Mouse (Mus musculus) brain, adult 10 weeks (tissue): ENCODE measurements around the gene Has3. TPM values are rescaled to one million over a fixed set of nuclear protein-coding genes. Genes with fewer than 3 reads are reported as not detected.

Source experiments
- polyA plus RNA-seq: library from polyadenylated mRNA; stranded (reverse); fragments of 350-450 nt; fragmentation: Illumina TruSeq; extraction: RNeasy Lipid Tissue Mini Kit (QIAGEN cat#74804); gene quantifications from one replicate; pipeline ENCODE4 v1.2.3, GENCODE M21; 2015; ENCODE audit warnings: low read depth, low replicate concordance

Has3 gene
- polyA plus RNA-seq: 1.2 TPM

DNA sequence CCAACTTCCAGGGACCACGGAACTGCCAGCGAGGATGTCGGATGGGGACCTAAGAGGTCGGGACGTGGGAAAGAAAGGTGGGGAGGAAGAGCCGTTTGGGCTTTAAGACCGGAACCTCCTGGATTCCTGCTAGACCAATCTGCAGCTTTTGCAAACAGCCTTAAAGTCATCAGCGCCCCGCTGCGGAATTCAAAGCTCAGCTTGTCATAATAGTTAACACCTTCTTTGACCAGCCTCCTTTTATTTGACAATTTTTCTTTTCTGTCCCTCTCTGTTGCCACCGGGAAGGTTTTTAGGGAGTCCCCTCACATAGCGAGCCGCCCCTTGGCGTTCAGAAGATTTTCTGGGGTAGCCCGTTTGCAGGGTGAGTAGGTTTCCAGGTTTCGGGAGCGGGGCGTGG lies at the start of gene Has3:
Gene Has3 (plus strand): TSS at position 192 of the 400 bp plus-strand sequence.

DNA sequence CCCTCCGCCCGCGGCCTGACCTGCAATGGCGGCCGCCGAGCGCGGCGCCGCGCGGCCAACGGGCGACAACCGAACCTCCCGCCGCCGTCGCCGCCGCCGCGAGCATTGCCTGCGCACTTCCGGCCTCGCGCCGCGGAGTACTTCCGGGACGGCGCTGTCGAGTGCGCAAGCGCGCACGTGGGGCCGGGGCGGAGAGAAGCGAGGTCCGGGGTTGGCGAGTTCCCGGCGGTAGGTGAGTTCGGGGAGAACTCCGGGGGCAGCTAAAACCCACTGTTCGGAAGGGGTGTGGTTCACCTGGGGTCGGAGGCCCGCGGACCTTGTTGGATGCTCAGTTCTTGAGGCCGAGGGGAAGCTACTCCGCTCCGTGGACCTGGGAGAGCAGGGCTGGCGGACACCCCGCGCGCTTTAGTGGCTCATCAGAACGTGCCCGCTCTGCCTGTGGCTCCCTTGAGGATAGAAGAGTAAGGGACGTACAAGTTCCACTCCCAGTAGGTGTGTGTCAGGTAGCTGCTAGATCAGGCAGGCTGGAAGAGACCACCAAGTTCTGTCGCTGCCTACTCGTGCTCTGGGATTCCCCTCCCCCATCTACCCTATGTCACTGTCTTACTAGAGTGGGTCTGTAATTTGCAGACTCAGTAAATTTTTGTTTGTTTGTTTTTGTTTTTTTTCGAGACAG lies 23.6 kb downstream of the Has3 start, which contains the start of gene Utp4:
Gene Utp4 (plus strand): TSS at position 156 of the 676 bp plus-strand sequence.

Other genes starting within 250 kb of the Has3 start
- gene Tango6, start 187.2 kb upstream of the Has3 start, polyA plus RNA-seq: 2.8 TPM
- 26.7 TPM for gene Utp4, start 23.4 kb downstream of the Has3 start, polyA plus RNA-seq
- 7.2 TPM for gene Sntb2, start 65.5 kb downstream of the Has3 start, polyA plus RNA-seq
- gene Vps4a, start 161.0 kb downstream of the Has3 start, polyA plus RNA-seq: 124 TPM
- gene Pdf, start 178.4 kb downstream of the Has3 start, polyA plus RNA-seq: 34.1 TPM
- 27.1 TPM for gene Cog8, start 186.4 kb downstream of the Has3 start, polyA plus RNA-seq
- gene Nip7, start 186.6 kb downstream of the Has3 start, polyA plus RNA-seq: 45.9 TPM
- not detected for gene Tmed6, start 195.4 kb downstream of the Has3 start, polyA plus RNA-seq
- 34.8 TPM for gene Terf2, start 226.3 kb downstream of the Has3 start, polyA plus RNA-seq